ENCODE assay signal across 23 mouse cellular contexts in the genomic region with DNA sequence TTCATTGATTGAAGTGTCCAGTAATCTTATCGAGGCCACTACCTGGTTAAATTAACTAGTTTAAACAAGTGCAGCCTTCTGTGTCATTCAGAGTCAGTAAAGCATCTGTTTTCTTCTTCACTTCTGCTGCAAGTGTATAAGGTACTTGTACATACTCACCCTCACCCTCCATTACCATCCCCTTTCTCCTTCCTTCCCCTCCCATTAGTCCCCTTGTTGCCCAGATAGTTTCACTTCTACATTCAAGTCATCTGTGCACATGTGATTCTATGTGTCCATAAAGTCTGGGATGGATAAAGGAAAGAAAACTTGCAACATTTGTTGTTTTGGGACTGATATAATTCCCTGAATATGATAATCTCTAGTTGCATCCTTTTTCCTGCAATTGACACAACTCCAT. TPM values are rescaled to one million over a fixed set of nuclear protein-coding genes. Genes with fewer than 3 reads are reported as not detected.
DNase-seq lines count a peak whose midpoint lies in the region; ATAC-seq and TF ChIP-seq lines count a peak whose summit lies in the region.
"Had no signal": no experiment of that assay in that cellular context is flagged by ENCODE, and none has a peak within 500 bp of the region (broad histone marks: within the 10 kb centered on the region; RNA-seq: fewer than 3 reads in every experiment).

No protein-coding gene starts in this region.

- H3K9ac ChIP-seq in CH12.LX (ENCODE audit: insufficient read depth, low read depth): no peak overlapping the region
- H3K9ac ChIP-seq: forebrain, embryonic 13.5 days; hindbrain, embryonic 12.5 days; hindbrain, embryonic 15.5 days had no signal

- H3K4me2 ChIP-seq in CH12.LX (ENCODE audit: insufficient read depth, low read depth, poor library complexity, severe bottlenecking): no peak overlapping the region; the same call in 1 of the 2 replicates
- H3K4me2 ChIP-seq: forebrain, embryonic 13.5 days; heart, embryonic 11.5 days; hindbrain, embryonic 12.5 days; hindbrain, embryonic 15.5 days had no signal

- no peaks in the 10 kb centered on the region for H3K9me3 ChIP-seq in CH12.LX (replicated peaks; ENCODE audit: low read length)
- H3K9me3 ChIP-seq: forebrain, embryonic 10.5 days; forebrain, embryonic 13.5 days; hindbrain, embryonic 12.5 days; hindbrain, embryonic 15.5 days had no signal

- peaks cover 0 to 38% of the 10 kb centered on the region in 2 experiments; a peak in 2 of 4 replicates for H3K4me1 ChIP-seq in CH12.LX (ENCODE audit: control insufficient read depth in 1 of 2, insufficient read depth in 2 of 2)
- H3K4me1 ChIP-seq: forebrain, embryonic 10.5 days; forebrain, embryonic 13.5 days; hindbrain, embryonic 12.5 days; hindbrain, embryonic 15.5 days had no signal

- in situ Hi-C loops in CH12.LX (cut with MboI; ENCODE audit: low pct_ligation_motif_present, low pct_unique_long_range_greater_than_20kb, low sequenced_read_pairs): no loop called here

- no peaks in the 10 kb centered on the region for H3K36me3 ChIP-seq in CH12.LX (replicated peaks in 1 of 2; ENCODE audit: control insufficient read depth in 1 of 2, insufficient read depth in 1 of 2, low read length in 1 of 2)
- H3K36me3 ChIP-seq: forebrain, embryonic 10.5 days; hindbrain, embryonic 12.5 days; hindbrain, embryonic 15.5 days had no signal

- no peak for TF ChIP-seq CTCF in CH12.LX (conservative IDR thresholded peaks at IDR 0.05 in 1 of 2, IDR thresholded peaks at IDR 0.05 in 1 of 2; ENCODE audit: low read depth in 2 of 2, low read length in 2 of 2)

- peak; percentile 80 for ATAC-seq in granulocyte monocyte progenitor cell, adult 5-6 weeks (replicated peaks; ENCODE audit: poor library complexity, severe bottlenecking)
- peak; percentile 56 for ATAC-seq in megakaryocyte progenitor cell, adult 5-6 weeks (replicated peaks; ENCODE audit: poor library complexity)
- ATAC-seq: activated CD4-positive, CD25-positive, alpha-beta regulatory T cell, adult 4 months; CD4-positive, CD25-positive, alpha-beta regulatory T cell, adult 4 months; forebrain, embryonic 13.5 days; forebrain, embryonic 16.5 days had no signal

- no peaks in the 10 kb centered on the region for H3K27me3 ChIP-seq in CH12.LX (replicated peaks)
- H3K27me3 ChIP-seq: forebrain, embryonic 13.5 days had no signal

- dilution Hi-C loops in CH12.LX (cut with MboI; ENCODE audit: extremely low pct_ligation_motif_present, extremely low pct_unique_long_range_greater_than_20kb, low sequenced_read_pairs): no loop called here

- no peak for TF ChIP-seq POLR2A in CH12.LX (IDR thresholded peaks at IDR 0.05; ENCODE audit: low read depth, low read length)

- TF ChIP-seq EP300 in CH12.LX (IDR thresholded peaks at IDR 0.05; ENCODE audit: low read length): no peak

- no peak for DNase-seq in CH12.LX (ENCODE audit: extremely low read depth)
- no peak for DNase-seq in spleen, adult 12 weeks (ENCODE audit: low spot score)
- DNase-seq in ovary, postnatal 14 days (ENCODE audit: low spot score): no peak
- DNase-seq in adrenal gland, postnatal 14 days: no peak
- DNase-seq: adrenal gland, adult 8-10 months; adrenal gland, postnatal 36 days; cerebellum, adult 11-12 months; cerebellum, adult 8-10 months; cerebellum, postnatal 10 days; cerebellum, postnatal 36 days; gastrocnemius, postnatal 10 days; gastrocnemius, postnatal 36 days; heart, adult 11 months had no signal

- H3K4me3 ChIP-seq in CH12.LX (replicated peaks in 1 of 3; ENCODE audit: low read depth in 2 of 3, low read length in 2 of 3, poor library complexity in 1 of 3): no peak overlapping the region
- H3K4me3 ChIP-seq: forebrain, embryonic 10.5 days; forebrain, embryonic 13.5 days; hindbrain, embryonic 12.5 days; hindbrain, embryonic 15.5 days had no signal

- H3K27ac ChIP-seq in CH12.LX (ENCODE audit: insufficient read depth, low read depth): no peak overlapping the region
- H3K27ac ChIP-seq: forebrain, embryonic 10.5 days; forebrain, embryonic 13.5 days; hindbrain, embryonic 12.5 days; hindbrain, embryonic 15.5 days had no signal

- peaks cover 2% of the 10 kb centered on the region; the same call in 1 of the 2 replicates for H3K79me2 ChIP-seq in CH12.LX (replicated peaks; ENCODE audit: control insufficient read depth, extremely low read depth, insufficient read depth, poor library complexity, severe bottlenecking)

- no peak for TF ChIP-seq RAD21 in CH12.LX (IDR thresholded peaks at IDR 0.05; ENCODE audit: low read depth, low read length)

TF ChIP-seq in CH12.LX, 34 proteins besides CTCF, POLR2A, EP300 and RAD21:
- no peak for TF ChIP-seq USF1 (IDR thresholded peaks at IDR 0.05; ENCODE audit: low read depth, low read length)
- TF ChIP-seq MAX (IDR thresholded peaks at IDR 0.05; ENCODE audit: low read length): no peak
- no peak for TF ChIP-seq TCF12 (IDR thresholded peaks at IDR 0.05; ENCODE audit: low read depth, low read length)
- no peak for TF ChIP-seq UBTF (IDR thresholded peaks at IDR 0.05; ENCODE audit: low read depth, low read length)
- no peak for TF ChIP-seq POLR2AphosphoS2 (IDR thresholded peaks at IDR 0.05; ENCODE audit: low read depth, low read length)
- 0 out of 2 replicates have a peak, but pooled peaks have one; percentile 26 for TF ChIP-seq IRF4 (IDR thresholded peaks at IDR 0.05; ENCODE audit: low read depth, low read length)
- TF ChIP-seq SMC3 (IDR thresholded peaks at IDR 0.05; ENCODE audit: low read depth, low read length): no peak
- no peak for TF ChIP-seq ZC3H11A (IDR thresholded peaks at IDR 0.05; ENCODE audit: low read depth, low read length)

RNA-seq across cellular contexts. Expression of a gene that starts 4.2 kb away (rescaled TPM):
- total RNA-seq in CH12.LX (2012; rRNA removed): 10.2 and 12.6 TPM in 2 replicates
- total RNA-seq in CH12.LX (2014; rRNA removed): 27.9 and 28.5 TPM in 2 replicates
- 30.8 and 34.2 TPM in 2 replicates for polyA plus RNA-seq in CH12.LX (2012; ENCODE audit: insufficient read length, low read depth)
- 0.77 and 2.1 TPM in 2 replicates for total RNA-seq in granulocyte monocyte progenitor cell, adult 5-6 weeks (2014; fragmentation: Nextera tagmentation)
- total RNA-seq in granulocyte monocyte progenitor cell, adult 5-6 weeks (2017): 0.78 and 1.3 TPM in 2 replicates
- total RNA-seq in megakaryocyte progenitor cell, adult 5-6 weeks (2015): 3.1 and 4.8 TPM in 2 replicates
- 0.79 and 1.8 TPM in 2 replicates for total RNA-seq in megakaryocyte progenitor cell, adult 5-6 weeks (2017)
- total RNA-seq in adrenal gland, postnatal 14 days (2021): 1.4 and 2.6 TPM in 2 replicates

RNA-seq across cellular contexts. Expression of a gene that starts 48.0 kb away (rescaled TPM):
- 43.9 and 44.5 TPM in 2 replicates for total RNA-seq in CH12.LX (2012; rRNA removed)
- 73.1 and 74.8 TPM in 2 replicates for total RNA-seq in CH12.LX (2014; rRNA removed)
- 74.3 and 77.5 TPM in 2 replicates for polyA plus RNA-seq in CH12.LX (2012; ENCODE audit: insufficient read length, low read depth)
- total RNA-seq in granulocyte monocyte progenitor cell, adult 5-6 weeks (2014; fragmentation: Nextera tagmentation): 41.3 and 47.2 TPM in 2 replicates
- 47.4 and 49.3 TPM in 2 replicates for total RNA-seq in granulocyte monocyte progenitor cell, adult 5-6 weeks (2017)
- 72.7 and 76.0 TPM in 2 replicates for total RNA-seq in megakaryocyte progenitor cell, adult 5-6 weeks (2015)
- 52.3 and 53.5 TPM in 2 replicates for total RNA-seq in megakaryocyte progenitor cell, adult 5-6 weeks (2017)
- 21.9 and 22.8 TPM in 2 replicates for total RNA-seq in adrenal gland, postnatal 14 days (2021)
